Mouse (Mus musculus): ENCODE measurements around the gene 4930432M17Rik.

The 4930432M17Rik gene

GRCm38 (mm10) chr3:121672135-121672790 lies 1.7 kb downstream of the 4930432M17Rik start:
- peak; percentile 26 to 57 for DNase-seq (ENCODE audit: low spot score in 2 of 2)

GRCm38 (mm10) chr3:121678935-121679334 lies 8.4 kb downstream of the 4930432M17Rik start:
- DNase-seq (ENCODE audit: low spot score in 2 of 2): no peak

DNA sequence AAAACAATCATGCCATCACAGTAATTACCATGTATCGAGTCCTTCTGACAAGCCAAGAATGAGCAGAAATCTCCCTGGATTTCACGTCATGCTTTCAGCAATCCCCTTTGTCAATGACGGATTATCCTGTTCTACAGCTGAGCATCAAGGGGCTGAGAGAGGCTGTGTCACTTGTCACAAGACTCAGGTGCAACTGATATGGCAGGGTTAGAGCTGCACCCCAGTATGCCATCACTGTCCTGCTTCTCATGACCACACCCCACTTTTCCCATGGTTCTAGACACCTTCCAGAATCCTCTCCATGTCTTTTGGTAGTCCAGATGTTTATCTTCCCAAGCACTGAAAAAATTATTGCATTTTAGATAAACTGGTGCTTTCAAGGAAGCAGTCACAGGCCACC lies 8.9 kb downstream of the 4930432M17Rik start:
- no peak for DNase-seq (ENCODE audit: low spot score in 2 of 2)

DNA sequence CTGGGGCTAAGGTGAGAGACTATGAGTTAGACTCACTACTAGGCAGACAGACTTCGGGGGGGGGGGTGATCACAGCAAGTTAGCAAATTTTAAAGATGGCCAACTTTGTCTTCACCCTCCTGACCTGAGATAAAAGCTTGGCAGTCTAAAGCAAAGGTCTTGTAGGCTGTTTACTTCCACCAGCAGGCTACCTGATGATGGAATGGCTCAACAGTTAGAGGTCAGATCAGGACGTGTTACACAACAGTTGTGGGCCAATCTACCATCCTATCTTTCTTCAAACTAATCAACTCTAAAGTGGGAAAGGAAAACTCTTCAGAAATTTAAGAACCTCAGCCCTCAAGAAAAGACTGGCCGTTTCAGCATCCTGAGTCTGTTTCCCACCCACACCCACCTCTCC lies 9.6 kb downstream of the 4930432M17Rik start:
- DNase-seq (ENCODE audit: low spot score in 2 of 2): no peak

GRCm38 (mm10) chr3:121682439-121683411 lies 12.2 kb downstream of the 4930432M17Rik start:
- DNase-seq (ENCODE audit: low spot score in 2 of 2): no peak

- no peak for DNase-seq (ENCODE audit: low spot score in 2 of 2)
Measured at GRCm38 (mm10) chr3:121684552-121684951, 14.0 kb downstream of the 4930432M17Rik start.

DNA sequence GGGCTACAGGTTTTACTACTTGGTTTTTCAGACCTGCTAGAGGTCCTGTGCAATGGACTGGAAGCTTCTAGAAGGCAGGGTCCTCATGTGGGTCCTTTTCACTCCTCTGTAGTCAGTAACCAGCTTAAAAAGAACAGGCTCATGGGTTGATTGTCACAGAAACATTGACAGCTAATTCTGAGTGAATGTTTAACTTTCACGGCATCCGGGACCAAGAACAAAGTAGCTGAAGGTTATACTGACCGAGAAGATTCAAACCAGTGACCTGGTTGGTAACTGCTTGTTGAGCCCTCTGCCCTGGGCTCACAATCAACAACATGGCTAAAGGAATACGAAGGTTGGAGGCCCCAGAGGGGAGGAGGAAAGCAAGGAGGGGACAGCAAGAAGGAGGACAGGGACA lies 14.4 kb downstream of the 4930432M17Rik start:
- no peak for DNase-seq (ENCODE audit: low spot score in 2 of 2)

GRCm38 (mm10) chr3:121685985-121686384 lies 15.4 kb downstream of the 4930432M17Rik start:
- DNase-seq (ENCODE audit: low spot score in 2 of 2): no peak

- no peak for DNase-seq (ENCODE audit: low spot score in 2 of 2)
Measured at GRCm38 (mm10) chr3:121686408-121686911, 15.9 kb downstream of the 4930432M17Rik start.

- DNase-seq (ENCODE audit: low spot score in 2 of 2): no peak
Measured at GRCm38 (mm10) chr3:121687741-121688140, 17.2 kb downstream of the 4930432M17Rik start.

DNA sequence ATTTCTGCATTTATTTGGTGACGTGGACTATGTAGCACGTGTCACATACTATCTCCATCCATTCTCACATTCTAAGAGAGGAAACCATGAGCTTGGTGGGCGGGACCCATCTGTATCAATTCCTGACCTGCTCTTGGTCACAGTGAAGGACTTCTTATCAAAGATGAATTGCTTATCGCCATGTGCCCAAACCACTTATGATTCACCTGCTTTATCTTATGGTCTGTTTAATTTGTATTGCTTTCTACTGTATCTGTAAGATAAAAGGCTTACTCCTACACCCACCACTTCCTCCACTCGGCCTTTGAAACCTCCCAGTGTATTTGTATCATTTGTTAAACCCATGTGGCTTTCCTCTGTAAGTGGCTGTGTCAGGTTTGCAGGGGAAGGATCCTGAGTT lies 18.5 kb downstream of the 4930432M17Rik start:
- DNase-seq (ENCODE audit: low spot score in 2 of 2): no peak

DNA sequence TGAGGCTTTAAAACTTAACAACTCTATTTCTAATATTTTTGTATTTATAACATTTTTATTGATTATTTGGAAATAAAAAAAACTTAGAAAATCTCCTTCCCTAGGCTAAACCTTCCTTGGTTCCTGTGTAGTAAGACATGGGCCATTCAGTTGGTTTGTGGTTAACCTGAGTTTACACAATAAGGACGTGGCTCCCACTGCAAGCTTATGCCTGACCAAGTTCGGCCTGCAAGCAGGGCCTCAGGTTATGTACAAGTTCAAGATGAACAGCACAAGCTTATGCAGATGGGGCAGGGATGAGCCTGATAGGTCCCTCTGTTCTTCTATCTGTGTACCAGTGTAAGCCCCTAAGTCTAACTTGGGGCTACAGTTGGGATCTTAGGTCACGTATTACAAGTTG lies 19.1 kb downstream of the 4930432M17Rik start:
- DNase-seq (ENCODE audit: low spot score in 2 of 2): no peak

- no peak for DNase-seq (ENCODE audit: low spot score in 2 of 2)
Measured at GRCm38 (mm10) chr3:121693001-121693730, 22.6 kb downstream of the 4930432M17Rik start.

DNA sequence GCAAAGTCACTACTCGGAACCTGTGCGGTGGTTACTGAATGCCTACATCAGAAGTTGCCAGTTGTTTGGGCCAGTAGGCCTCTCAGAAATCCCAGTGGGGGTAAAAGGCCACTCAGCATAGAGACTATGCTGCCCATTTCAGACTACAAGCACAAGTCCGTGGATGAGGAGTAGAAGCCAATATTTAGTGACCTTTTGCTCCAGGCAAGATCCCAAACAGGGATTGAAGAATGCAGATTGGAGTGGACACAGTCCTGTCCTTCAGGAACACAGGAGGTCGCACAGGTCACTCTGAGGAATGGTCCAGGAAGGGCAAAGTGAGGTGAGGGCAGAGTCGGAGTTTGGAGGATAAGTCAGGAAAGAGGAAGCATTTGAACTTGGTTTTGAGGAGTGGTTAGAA lies 23.2 kb downstream of the 4930432M17Rik start:
- no peak for DNase-seq (ENCODE audit: low spot score in 2 of 2)

- no peak for DNase-seq (ENCODE audit: low spot score in 2 of 2)
Measured at GRCm38 (mm10) chr3:121697169-121697568, 26.6 kb downstream of the 4930432M17Rik start.

- no peak for DNase-seq (ENCODE audit: low spot score in 2 of 2)
Measured at GRCm38 (mm10) chr3:121699401-121699800, 28.8 kb downstream of the 4930432M17Rik start.

DNA sequence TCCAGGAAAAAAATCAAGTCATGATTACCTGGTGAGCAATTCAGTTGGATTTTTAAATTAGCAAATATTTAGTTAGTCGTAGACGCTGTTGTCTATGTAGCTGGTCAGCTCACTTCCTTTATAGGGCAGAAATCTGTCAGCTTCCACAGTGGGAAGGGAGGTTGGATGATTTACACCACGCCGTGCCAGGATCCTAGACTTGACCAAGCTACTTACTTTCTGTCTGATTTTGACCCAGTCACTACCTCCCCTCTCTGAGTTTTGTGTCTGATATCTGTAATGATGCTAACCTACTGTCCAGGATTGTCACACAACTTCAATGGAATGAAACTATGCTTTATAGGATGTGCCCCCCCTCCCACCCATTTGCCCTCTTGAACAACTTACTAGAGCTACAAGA lies 29.3 kb downstream of the 4930432M17Rik start:
- DNase-seq (ENCODE audit: low spot score in 2 of 2): no peak

GRCm38 (mm10) chr3:121700364-121700952 lies 29.9 kb downstream of the 4930432M17Rik start:
- DNase-seq (ENCODE audit: low spot score in 2 of 2): no peak

GRCm38 (mm10) chr3:121703155-121703879 lies 32.8 kb downstream of the 4930432M17Rik start:
- DNase-seq (ENCODE audit: low spot score in 2 of 2): no peak

- DNase-seq (ENCODE audit: low spot score in 2 of 2): no peak
Measured at GRCm38 (mm10) chr3:121703880-121704243, 33.3 kb downstream of the 4930432M17Rik start.

DNA sequence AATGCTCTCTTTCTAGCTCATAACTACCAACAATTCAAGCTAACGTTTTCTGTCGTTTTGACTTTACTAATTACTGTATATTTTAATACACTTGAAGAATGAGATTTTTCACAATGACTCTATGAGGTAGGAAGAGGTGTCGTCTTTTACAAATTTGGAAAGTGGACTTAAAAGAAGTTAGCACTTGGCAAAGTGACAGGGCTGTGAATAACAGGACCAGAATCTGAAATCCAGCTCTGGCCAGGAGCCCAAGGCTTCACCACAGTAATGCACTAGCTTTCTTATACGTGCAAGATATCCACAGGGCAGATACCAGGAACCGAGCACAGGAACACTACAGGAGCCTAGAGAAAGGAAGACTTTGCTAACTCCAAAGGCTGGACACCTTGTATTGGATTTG lies 35.5 kb downstream of the 4930432M17Rik start:
- DNase-seq (ENCODE audit: low spot score in 2 of 2): no peak

All from urinary bladder, adult 18-20 months (tissue).